In genomic region chr5:131218221-131218620, GRCm38 (mm10) we compare ENCODE assay signal across 18 mouse cellular contexts.
"Had no signal": no experiment of that assay in that cellular context is flagged by ENCODE, and none has a peak within 500 bp of the region (broad histone marks: within the 10 kb centered on the region; RNA-seq: fewer than 3 reads in every experiment).

No protein-coding gene starts in this region.

- H3K9ac ChIP-seq: lung, embryonic 14.5 days; midbrain, embryonic 12.5 days; neural tube, embryonic 13.5 days; neural tube, embryonic 15.5 days had no signal

- H3K9me3 ChIP-seq: midbrain, embryonic 10.5 days; midbrain, embryonic 12.5 days; neural tube, embryonic 13.5 days; neural tube, embryonic 15.5 days had no signal

- H3K27ac ChIP-seq: midbrain, embryonic 10.5 days; midbrain, embryonic 12.5 days; neural tube, embryonic 13.5 days; neural tube, embryonic 15.5 days had no signal

- H3K4me2 ChIP-seq: lung, embryonic 14.5 days; midbrain, embryonic 12.5 days; neural tube, embryonic 13.5 days; neural tube, embryonic 15.5 days had no signal

- H3K4me1 ChIP-seq: midbrain, embryonic 10.5 days; midbrain, embryonic 12.5 days; neural tube, embryonic 13.5 days; neural tube, embryonic 15.5 days had no signal

- H3K36me3 ChIP-seq: midbrain, embryonic 10.5 days; midbrain, embryonic 12.5 days; neural tube, embryonic 13.5 days; neural tube, embryonic 15.5 days had no signal

- DNase-seq: lung, embryonic 14.5 days; lung, postnatal 10 days; lung, postnatal 4 days; midbrain, embryonic 14.5 days; retina, postnatal 1 day; right cerebral cortex, adult 18-20 months; right cerebral cortex, postnatal 25 days; right cerebral cortex, postnatal 4 days; spleen, adult 18-20 months; thymus, adult 18-20 months; thymus, postnatal 14 days; thymus, postnatal 36 days had no signal

- ATAC-seq: midbrain, embryonic 16.5 days had no signal

- H3K4me3 ChIP-seq: midbrain, embryonic 10.5 days; midbrain, embryonic 12.5 days; myocyte; neural tube, embryonic 13.5 days; neural tube, embryonic 15.5 days had no signal

- H3K27me3 ChIP-seq: midbrain, embryonic 12.5 days; neural tube, embryonic 13.5 days; neural tube, embryonic 15.5 days had no signal
